Mouse (Mus musculus): ENCODE data around the gene Slc25a39.
"Not testable (repeated sequence)": the region's sequence is repeated elsewhere in the genome, so short reads cannot be mapped to it uniquely, and the experiment has no call there.

The Slc25a39 gene

DNA sequence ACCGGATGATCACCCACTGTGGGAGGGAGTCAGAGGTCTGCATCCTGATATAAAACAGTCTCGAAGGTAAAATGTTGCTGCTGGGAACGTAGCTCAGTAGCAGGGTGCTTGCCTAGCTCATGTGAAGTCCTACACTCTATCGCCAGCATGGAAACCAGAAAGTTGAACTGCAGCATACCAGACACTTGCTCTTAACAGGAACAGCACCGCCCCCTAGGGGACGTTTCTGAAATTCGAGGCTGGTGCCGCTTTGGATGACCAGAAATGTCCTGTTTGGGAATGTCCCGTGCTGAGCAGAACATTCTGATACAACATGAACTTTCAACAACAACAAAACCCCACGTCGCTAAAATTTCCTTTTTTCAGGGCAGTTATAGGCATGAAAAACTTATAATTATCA, 4.0 kb upstream of the Slc25a39 start:
- peak; percentile 97 for DNase-seq (ENCODE audit: low spot score)

DNA sequence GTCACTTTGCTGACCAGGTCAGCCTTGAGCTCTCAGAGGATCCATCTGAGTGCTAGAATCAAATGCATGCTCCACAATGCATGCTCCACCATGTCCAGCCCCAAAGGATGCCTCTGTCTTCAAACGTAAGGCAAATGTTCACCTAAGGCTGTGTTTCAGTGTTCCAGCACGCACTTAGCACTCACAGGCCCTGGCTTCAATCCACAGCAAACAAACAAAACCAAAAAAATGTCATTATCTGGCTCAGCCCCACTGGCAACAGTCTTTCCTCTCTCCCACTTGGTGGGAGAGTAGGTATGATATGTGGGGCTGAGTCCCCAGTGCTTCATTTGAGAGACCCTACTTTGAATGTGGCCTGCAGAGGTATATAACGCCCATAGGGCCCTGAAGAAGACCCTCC, 3.3 kb upstream of the Slc25a39 start:
- no peak for DNase-seq (ENCODE audit: low spot score)

DNA sequence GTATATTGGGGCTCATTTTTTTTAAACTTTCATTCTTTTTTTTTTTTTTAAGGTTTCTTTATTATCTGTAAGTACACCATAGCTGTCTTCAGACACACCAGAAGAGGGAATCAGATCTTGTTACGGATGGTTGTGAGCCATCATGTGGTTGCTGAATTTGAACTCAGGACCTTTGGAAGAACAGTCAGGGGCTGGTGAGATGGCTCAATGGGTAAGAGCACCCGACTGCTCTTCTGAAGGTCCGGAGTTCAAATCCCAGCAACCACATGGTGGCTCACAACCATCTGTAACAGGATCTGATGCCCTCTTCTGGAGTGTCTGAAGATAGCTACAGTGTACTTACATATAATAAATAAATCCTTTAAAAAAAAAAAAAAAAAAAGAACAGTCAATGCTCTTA, 2.6 kb upstream of the Slc25a39 start:
- DNase-seq (ENCODE audit: low spot score), result not testable (repeated sequence)

DNA sequence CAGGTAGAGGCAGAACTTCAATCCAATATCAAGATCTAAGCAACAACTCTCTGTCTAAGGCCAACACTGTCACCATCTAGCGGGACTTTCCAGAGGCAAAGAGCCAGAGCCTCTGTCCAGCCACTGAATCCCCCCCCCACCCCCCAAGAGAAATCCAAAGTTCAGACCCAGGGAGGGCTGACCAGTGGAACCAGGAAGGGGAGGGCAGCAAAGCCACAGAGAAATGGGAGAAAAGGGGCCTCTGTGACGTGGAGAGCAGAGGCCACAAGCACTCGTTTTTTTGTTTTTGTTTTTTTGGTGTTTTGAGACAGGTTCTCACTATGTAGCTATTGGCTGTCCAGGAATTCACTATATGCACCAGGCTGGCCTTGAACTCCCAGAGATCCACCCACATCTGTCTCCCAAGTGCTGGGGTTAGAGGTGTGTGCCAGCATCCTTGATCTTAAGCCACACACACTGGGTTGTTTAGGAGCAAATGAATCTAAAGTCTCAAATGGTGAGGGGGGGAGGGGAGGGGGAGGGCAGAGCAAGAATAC, 2.1 kb upstream of the Slc25a39 start:
- DNase-seq (ENCODE audit: low spot score), result no peak

DNA sequence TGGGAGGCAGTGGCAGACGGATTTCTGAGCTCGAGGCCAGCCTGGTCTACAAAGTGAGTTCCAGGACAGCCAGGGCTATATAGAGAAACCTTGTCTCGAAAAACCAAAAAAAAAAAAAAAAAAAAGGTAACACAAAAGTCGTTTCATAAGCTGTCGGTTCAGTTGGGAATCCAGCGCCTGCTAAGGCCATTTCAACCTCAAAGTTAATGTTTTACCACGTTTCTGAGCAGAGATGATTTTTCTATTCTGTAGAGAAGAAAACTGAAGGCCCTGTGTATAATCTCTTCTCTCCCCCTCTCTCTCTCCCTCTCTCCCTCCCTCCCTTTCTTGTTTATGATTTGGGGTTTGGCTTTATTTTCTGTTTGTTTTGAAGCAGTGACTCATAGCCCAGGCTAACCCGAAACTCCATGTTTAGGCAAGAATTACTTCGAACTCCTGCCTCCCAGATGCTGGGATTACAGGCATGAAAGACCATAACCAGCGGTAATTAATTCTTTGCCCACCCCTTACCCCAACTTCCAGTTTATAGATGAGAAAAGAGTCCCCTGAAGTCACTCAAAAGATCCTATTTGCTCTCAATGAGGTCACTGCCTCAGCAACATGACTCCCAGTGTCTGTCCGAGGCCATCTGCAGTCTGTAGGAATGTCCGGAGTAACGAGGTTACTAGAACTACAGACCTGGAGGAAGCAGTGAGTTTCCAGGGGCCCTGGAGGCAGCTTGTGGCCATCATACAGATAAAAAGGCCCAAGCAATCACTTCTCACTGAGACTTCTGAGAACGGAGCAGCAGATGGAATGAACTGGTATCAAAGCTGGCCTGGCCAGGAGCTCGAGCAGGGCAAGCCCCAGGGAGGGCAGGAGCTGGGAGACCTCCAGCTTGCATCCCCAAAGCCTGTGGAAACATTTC, 1.4 kb upstream of the Slc25a39 start:
- no peak for DNase-seq (ENCODE audit: low spot score)

DNA sequence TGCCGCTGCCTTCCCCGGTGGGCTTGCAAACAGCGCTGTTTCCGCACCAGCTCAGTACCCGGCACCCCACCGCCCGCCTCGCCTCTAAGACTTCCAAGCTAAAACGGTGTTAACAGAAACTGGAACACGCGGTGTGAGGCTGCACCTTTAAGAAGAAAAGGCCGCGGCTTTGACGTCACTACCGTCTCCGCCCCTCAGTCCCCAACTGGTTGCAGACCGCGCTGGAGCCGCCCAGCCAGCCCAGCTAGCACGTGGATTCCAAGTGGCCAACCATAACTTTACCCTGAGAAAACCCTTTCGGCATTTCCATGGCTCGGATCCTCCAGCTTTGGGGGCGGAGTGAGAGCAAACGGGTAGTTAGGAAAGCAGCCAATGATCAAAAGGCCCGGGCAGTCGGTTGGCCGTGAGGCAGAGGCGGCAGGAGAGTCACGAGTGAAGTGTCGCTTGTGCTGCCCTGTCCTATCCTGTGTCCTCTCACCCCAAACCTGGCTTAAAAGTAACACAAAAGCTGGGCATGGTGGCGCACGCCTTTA, 664 bp upstream of the Slc25a39 start:
- DNase-seq (ENCODE audit: low spot score), result peak; percentile 100

DNA sequence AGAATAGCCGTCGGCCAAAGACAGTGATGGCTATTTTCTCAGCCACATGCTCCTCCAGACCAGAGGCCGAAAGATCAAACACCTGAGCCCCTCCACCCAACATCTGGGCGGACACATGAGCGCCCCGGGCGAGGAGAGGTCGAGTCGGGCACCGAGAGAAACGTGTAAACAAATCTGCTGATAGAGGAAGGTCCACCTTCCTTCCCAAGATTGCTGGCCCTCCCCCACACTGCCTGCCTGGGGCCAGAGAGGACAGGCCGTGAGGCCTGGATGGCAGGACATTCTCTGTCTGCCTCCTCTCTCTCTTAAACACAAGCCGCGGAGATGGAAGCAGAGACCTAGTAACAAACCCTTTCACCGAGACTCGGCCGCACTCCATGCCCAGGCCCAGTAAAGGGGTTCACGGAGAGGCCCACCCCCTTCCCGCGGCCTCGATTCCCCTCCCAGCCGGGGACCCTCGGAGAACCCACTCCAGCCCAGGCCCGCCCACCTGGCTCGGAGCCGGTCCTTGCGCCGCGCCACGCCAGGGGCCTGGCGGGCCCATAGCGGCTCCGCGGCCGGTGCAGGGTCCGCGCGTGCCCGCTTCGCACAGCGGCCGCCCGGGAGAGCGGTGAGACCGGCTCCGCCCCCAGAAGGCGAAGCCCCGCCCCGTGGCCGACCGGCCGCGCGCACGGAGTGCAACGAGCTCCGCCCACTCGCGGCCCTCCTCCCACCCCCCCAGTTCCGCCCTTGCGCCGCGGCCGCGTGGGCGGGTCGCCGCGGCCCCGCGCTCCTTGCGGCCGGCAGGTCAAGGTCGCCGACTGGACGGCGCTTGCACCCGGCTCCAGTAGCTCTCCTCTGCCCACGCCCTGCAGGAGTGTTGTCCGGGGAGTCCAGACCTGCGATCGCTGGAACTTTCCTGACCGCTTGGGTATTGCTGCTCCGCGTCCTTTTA, 579 bp downstream of the Slc25a39 start:
- peak; percentile 92 for DNase-seq (ENCODE audit: low spot score)

DNA sequence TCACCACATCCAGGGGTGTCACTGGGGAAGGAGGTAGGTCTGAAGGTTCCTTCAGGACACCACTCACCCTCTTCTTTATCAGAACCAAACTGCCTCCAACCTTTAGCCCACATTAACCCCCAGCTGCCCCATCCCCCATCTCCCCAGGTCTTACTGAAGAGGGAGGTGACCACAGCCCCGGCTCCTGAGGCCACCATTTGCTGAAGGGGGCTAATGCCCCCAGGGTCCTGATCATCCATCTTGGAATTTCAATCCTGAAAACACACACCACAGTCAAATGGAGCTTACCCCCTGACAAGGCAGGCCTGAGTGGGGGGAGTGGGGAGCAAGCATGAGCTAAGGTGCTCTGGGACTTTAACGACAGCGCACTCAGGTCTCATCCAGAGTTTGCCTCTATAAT, 1.3 kb downstream of the Slc25a39 start:
- no peak for DNase-seq (ENCODE audit: low spot score)

DNA sequence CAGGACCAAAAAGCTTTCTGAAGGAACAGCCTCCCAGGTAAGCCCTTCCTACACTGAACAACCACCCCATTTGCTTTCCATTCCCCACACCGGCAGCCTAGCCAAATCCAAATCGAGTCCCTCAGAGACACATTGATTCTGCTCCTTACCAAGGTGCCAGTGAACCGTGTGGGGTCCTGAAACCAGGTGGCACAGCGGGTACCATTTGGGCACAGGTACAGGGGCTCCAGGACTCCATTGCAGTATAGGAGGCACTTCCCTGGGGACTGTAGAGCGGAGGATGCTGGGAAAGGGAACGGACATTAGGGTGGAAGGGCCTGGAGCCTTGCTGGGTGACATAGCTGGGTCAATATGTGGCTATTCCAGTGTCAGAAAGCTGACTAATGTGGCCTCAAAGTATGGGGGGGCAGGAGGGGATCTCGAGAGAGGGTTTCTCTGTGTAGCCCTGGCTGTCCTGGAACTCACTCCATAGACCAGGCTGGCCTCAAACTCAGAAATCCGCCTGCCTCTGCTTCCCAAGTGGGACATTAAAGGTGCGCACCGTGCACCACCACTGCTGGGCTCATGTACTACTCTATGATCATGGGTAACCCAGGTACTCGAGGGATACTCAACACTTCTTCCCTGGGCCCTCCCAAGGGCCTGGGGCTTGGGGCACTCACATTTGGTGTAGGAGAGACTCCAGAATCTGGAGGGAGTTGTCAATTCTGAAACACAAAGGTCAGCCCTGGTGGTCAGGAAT, 2.0 kb downstream of the Slc25a39 start:
- no peak for DNase-seq (ENCODE audit: low spot score)

DNA sequence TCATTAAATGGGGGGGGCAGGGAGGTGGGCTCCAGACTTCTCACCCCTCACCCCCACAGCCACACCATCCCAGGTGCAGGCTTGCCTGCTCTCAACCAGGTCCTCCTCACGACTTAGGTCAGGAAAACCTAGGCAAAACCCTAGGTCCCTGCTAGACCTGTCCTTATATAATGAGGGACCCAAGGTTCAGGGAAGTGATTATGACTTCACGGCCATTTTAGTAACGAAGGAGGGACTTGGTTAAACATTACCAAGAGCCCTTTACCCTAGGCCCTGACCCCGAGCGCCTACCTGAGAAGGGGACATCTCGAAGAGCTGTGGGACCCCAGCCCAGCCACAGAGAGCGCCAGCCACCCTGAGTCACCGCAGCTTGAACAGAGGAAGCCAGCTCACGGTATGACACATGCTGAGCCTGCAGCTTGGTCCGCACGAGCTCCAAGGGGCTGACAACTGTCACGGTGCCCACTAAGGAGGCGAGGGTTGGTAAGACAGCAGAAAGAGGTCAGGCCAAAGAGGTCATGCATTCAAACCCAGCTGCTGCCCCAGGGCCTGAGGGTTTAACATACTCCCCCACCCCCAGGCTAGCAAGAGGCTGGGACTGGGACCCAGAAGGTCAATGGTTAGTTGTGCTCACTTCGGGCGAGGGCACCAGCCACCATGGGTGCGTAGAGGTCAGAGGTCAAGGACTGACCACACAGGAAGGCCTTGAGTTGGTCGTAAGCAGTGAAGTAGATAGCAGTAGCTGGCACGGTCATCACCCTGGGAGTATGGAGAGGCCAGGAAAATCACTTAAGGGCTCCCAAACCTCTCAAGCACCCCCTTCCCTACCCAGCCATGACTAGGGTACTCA, 3.4 kb downstream of the Slc25a39 start:
- no peak for DNase-seq (ENCODE audit: low spot score)

DNA sequence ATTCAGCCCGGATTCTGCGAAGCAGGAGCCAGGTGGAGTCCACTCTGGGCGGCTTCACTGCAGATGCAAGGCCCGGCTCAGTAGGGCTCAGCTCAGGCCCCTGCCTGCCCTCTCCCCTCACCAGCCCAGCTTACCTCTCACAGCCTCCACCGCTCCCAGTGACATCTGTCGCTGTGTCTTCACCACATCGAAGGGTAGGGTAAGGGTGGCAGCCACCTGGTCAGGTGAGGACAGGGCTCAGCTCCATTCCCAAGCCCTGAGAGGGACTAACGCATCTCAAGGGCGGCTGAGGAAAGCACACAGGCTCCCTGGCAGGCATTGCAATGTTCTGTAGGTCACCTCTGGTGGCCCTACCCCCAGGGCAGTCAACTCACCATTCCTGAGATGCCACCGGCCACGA, 4.1 kb downstream of the Slc25a39 start:
- DNase-seq (ENCODE audit: low spot score), result no peak

DNA sequence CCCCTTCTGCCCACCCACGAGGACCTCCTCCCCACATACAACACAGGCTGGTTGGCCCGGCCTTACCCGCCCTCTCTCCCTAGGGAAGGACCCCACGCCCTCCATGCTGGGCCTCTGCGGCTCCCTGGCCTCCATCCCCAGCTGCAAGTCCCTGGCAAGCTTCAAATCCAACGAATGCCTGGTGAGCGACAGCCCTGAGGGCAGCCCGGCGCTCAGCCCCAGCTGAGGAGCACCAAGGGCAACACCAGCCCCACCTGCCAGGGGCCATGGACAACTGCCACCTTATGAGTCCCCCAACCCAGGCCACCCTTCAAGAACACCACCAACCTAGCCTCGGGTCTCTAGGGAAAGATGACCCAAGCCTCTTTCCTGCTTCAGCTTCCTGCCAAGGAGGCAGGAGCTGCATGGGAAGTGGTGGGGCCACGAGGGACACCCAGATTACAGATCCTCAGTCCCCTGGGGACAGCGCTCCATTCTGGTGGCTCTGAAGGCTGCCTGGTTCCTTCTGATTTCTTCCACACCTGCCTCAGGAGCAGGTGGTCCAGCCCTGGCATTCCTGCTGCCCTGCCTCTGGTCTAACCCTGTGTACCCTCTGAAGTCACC, 5.7 kb downstream of the Slc25a39 start:
- no peak for DNase-seq (ENCODE audit: low spot score)

DNA sequence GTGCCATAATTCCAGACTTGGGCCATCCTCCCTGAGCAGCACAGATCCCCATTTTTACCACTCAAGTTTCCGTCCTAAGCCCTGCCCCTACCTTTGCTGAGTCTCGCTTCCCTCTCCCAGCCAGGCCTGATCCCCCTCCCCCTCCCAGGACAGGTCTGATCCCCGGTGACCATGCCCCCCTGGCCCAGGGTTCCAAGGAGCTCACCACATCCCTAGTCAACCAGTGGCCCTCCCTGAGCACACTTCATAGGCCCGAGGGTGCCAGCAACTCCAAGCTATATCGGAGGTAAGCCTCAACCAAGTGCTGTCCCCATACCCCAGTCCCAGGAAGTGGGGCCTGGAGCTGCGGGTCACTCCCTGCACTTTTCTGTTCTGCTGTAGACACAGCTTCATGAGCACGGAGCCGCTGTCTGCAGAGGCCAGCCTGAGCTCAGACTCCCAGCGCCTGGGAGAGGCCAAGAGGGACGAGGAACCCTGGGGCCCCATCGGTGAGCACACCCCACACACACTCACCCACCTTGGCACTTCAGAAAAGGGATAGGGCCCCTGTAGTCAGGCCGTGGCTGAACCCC, 7.1 kb downstream of the Slc25a39 start:
- no peak for DNase-seq (ENCODE audit: low spot score)

DNA sequence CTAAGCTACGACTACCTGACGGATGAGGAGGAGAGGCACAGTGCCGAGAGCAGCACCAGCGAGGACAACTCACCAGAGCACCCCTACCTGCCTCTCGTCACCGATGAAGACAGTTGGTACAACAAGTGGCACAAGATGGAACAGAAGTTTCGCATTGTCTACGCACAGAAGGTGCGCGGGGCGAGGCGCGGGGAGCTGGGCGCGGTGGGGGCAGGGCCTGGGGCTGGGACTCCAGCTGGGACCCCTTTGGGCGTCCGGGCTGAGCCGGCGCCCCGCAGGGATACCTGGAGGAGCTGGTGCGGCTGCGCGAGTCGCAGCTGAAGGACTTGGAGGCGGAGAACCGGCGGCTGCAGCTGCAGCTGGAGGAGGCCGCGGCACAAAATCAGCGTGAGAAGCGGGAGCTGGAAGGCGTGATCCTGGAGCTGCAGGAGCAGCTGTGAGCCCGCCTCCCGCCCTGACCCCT, 8.1 kb downstream of the Slc25a39 start:
- DNase-seq (ENCODE audit: low spot score), result no peak

DNA sequence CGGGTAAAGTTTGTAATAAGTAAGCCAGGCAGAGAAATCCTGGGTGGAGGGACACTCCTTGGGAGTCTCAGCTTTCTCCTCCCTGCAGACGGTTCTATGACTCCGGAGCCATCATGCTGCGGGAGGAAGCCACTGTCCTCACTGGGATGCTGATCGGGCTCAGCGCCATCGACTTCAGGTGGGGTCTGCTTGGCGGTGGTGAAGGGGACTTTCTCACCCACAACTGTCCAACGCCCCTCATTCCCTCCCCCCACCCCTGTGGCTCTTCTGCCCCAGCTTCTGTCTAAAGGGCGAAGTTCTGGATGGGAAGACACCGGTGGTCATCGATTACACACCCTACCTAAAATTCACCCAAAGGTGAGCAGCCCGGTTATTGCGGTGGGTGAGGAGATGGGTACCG, 8.6 kb downstream of the Slc25a39 start:
- no peak for DNase-seq (ENCODE audit: low spot score)

DNA sequence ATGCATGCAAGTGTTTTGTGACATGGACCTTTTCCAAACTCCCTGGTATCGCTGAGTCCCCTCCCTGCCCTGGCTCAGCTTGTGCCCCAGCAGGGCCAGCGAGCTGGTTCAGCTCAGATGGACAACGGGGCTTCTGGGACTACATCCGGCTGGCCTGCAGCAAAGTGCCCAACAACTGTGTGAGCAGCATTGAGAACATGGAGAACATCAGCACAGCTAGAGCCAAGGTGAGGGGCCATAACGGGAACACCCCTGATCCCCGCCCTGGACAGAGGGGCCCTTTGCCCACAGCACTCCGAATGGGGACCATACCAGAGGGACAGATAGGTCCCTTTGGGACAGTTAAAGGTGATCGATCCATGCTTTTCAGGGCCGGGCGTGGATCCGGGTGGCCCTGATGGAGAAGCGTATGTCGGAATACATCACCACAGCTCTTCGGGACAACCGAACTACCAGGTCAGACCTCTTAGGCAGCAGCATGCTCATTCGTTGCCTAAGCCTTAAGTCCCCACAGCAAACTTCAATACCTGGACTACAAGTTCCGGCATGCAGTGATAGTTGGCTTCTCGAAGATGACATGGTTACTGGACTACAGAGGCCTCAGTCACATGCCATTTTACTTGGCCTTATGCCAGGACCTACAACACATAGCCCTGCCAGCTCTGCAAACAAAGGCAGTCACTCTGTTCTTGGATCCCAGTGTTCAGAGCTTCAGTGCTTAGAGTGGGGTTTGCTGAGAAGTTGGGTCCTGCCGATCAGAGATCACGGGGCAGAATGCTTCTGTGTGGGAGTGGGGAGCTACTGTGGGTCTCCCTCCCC, 9.5 kb downstream of the Slc25a39 start:
- DNase-seq (ENCODE audit: low spot score), result no peak

DNA sequence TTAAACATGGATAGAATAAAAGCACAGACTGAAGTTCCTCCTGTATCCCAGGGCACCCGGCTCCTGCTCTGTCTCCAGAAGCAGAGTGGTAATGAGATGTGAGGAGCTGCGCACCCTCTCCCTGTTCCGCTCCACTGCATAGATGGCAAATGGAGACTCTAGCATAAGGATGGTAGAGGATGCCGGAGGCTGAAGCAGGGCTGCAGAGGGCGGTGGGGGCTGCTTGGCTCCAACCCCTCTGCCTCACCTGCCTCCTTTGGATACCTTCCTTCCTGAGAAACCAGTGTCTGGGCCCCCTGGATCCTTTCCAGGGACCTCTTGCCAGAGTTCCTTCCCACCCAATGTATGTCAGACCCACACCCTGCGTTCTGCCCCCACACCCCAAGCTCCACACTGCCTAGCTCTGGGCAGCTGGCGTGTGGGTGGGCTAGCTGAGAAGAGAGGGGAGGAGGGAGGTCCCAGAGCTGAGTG, 11.0 kb downstream of the Slc25a39 start:
- no peak for DNase-seq (ENCODE audit: low spot score)

DNA sequence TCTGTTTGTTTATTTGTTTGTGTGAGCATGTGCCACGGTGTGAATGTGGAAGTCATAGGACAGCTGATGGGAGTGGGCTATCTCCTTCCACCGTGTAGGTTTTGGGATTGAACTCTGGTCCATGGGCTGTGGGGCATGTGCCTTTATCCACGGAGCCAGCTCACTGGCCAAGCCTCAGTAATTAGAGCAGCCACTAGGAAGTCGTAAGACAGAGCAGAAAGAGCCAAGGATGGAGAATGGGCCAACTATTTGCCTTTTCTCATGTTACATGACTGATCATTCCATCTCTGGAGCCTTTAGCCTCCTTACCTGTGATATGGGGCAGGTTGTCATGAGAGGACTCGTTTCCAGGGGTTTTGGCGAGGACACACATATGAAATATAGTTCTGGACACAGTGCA, 11.5 kb downstream of the Slc25a39 start:
- DNase-seq (ENCODE audit: low spot score), result no peak

DNA sequence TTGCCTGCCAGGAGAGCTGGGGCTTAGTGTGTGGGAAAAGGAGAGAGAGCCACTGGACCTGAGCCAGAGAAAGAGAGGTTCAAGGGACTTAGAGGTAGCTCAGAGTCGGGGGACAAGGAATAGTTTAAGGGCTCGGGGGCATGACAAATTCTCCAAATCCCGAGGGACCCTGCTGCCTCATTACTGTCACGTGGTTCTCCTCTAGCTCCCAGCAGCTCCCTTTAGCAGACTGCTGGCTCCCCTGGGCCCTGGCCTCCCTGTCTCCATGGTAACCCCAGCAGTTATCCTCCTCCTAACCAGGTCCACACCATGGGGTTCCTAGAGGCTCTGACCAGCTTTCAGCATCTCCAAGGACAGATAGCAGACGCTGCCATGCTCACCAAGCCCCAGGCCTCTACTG, 12.5 kb downstream of the Slc25a39 start:
- peak; percentile 27 for DNase-seq (ENCODE audit: low spot score)
